Mouse (Mus musculus) bone marrow macrophage, adult 2 months (primary cell): ENCODE results near the gene Tmco3.

Experiments
- CTCF ChIP-seq: IDR thresholded peaks from 2 replicates; pipeline ENCODE4 v1.5.1; 2012; ENCODE audit warnings: low read depth, mild to moderate bottlenecking, low read length, moderate library complexity
- POLR2A ChIP-seq: IDR thresholded peaks from 2 replicates; pipeline ENCODE4 v1.6.1; 2012; ENCODE audit warnings: mild to moderate bottlenecking, low read depth, low read length, borderline replicate concordance

DNA sequence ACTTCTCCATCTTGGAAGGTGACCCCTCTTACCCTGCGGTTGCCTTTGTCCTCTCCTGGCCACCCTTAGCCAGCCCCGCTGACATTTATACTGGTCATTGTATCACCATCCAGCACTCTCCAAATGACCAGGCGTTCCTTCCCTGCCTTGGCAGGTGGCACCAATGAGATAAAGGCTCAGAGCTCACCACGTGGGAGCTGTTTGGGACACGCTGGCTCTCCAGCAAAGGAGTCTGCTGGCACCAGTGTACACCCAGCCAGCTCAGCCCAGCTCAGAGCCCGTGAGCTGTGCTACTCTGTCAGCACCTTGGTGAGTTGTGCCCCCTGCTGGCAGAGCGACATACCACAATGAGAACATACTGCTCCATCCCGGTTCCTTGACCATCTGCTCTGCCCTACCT is 34.0 kb upstream of the Tmco3 start, which contains the start of gene Adprhl1:
- TF ChIP-seq CTCF, result peak; percentile 67
- no peak for TF ChIP-seq POLR2A
